Mouse (Mus musculus) liver, embryonic 14.5 days (tissue): ENCODE measurements at regions not wholly inside any gene's neighbourhood (a gene's known extent, or its start where the extent isn't known, plus 50 kb on each side); places are given as distances from the start of the nearest gene placed in this dataset.

Experiments
- CTCF ChIP-seq: IDR thresholded peaks from 2 replicates; pipeline ENCODE4 v1.5.1; 2016; ENCODE audit warnings: antibody characterized with exemption, low read depth, control low read depth
- EP300 ChIP-seq: IDR thresholded peaks from 2 replicates; pipeline ENCODE4 v1.6.1; 2016; ENCODE audit warnings: antibody characterized with exemption, low read depth

DNA sequence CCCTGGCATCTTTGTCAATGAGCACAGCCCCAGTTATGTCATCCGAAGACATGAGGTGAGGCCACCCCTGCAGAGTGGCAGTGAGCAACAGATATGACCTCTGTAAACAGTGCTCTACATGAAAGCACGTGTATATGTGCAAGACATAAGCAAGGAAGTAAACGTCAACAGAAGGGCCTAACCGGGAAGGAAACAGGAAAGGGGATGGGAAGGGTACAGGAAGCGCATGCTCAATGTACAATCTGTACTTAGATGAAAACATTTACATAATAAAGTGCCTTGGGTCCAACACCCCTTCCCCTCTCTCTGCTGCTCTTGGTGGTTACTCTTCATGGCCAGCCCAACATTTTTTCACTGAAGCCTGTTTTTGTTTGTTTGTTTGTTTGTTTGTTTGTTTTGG lies 143.3 kb upstream of the St6galnac5 start:
- TF ChIP-seq EP300 = no peak
- no peak for TF ChIP-seq CTCF
